Mouse (Mus musculus) brain, embryonic 14.5 days (tissue): ENCODE measurements around the gene Ssr3. TPM values are rescaled to one million over a fixed set of nuclear protein-coding genes. Genes with fewer than 3 reads are reported as not detected.
A peak's percentile ranks its signal among the peaks of the same experiment; 100 is the strongest.

ENCODE experiments used
- DNase-seq: peaks from one replicate; pipeline ENCODE4 v3.0.0-alpha.2; 2011; ENCODE audit warnings: low read depth
- CTCF ChIP-seq: fragments of 200-500 bp; IDR thresholded peaks from 2 replicates; pipeline ENCODE4 v1.5.1; 2012; ENCODE audit warnings: inconsistent platforms, mild to moderate bottlenecking, moderate library complexity, borderline replicate concordance; ENCODE audit not compliant: insufficient read depth, insufficient read length; ENCODE audit errors: extremely low read depth
- POLR2A ChIP-seq: fragments of 200-500 bp; IDR thresholded peaks from 2 replicates; pipeline ENCODE4 v1.6.1; 2012; ENCODE audit warnings: mild to moderate bottlenecking, inconsistent platforms, borderline replicate concordance; ENCODE audit not compliant: poor library complexity, insufficient read depth, insufficient read length, severe bottlenecking; ENCODE audit errors: extremely low read depth
- polyA plus RNA-seq: library from polyadenylated mRNA; depleted of rRNA; stranded (reverse); fragments of >200 nt; gene quantifications from 2 replicates; pipeline ENCODE4 v1.2.3, GENCODE M21; 2012; rRNA removed

Ssr3 gene
- polyA plus RNA-seq, result 125 and 138 TPM in 2 replicates

DNA sequence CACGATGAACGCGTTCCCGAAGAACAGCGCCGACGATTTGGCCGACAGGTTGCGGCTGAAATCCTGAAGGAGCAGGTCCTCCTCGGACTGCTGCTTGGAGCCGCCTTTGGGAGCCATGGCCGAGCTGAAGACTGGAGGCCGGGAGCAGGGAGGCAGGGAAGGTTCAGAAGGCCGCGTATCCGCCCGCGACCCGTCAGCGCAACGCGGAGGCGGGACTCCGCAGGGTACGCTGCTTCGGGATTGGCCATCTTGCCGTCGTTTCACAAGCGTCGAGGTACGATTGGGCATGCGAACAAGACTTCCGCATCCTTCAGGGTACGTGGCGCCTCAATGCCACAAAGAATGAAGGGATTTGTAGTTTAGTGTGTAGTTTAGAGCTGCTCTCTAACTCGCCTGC lies at the start of gene Ssr3:
Gene Ssr3, minus strand, starts transcription at position 203 of the 397 bp plus-strand sequence.
- peak; percentile 99 for DNase-seq
- TF ChIP-seq POLR2A, result no peak; the same call in 1 of the 2 replicates
- TF ChIP-seq CTCF, result no peak

DNA sequence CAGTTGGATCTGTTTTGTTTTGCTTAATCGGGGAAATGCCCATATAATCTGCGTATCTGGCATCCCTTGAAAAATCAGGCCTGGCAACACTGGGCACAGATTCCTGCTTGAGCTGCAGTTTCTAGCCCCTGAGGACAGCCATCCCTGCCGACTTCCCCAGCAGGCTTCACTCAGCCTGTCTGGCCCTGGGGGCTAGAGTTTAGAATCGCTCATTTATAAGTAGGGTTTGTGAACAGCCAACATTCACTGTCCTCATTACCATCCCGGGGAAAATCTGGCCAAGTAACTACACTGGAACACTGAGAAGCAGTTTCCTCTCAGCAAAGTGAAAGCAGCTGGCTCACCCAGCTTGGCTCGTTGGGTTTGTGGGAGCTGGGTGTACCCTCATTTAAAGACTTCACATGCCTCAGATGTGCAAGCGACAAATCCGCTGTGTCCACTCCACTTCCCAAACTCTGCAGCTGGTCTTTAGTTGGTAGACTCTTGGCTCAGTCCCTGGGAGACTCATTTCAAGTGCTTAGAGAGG lies 49.2 kb upstream of the Ssr3 start:
- peak; percentile 88 for DNase-seq

DNA sequence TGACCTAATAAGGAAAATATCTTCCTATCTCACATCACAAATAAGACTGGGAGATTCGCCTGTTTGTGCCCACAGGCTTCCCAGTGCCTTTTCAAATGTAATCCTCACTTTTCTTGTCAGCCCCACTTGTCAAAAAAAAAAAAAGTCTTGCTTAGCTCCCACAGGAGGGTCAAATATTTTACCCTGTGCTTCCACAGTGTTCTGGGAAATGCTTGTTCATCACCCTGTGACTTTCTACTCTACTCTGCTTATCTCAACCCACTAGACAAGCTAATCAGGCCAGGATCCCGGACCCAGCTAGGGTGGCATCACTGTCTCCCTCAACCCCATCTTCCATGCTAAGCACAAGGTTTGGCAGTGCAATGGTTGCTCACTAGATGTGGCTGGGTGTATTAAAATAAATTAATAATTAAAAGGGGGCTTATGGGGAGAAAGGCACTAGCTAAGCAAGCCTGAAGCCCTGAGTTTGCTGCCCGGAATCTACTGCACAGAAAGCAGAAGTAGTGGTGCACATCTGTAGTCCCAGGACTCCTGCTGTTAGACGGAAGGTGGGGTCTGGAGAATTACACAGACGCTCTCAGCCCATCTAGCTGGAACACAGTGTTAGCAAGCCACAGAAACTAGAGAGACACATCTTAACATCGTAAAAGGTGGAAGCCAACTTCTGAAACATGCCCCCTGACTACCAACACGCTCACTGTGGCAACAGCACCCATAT lies 46.2 kb upstream of the Ssr3 start:
- TF ChIP-seq CTCF (no peak), POLR2A (no peak)
- no peak for DNase-seq

More for the DNA sequence above, 49.2 kb upstream of the Ssr3 start:
- TF ChIP-seq CTCF, result no peak
- TF ChIP-seq POLR2A, result no peak

DNA sequence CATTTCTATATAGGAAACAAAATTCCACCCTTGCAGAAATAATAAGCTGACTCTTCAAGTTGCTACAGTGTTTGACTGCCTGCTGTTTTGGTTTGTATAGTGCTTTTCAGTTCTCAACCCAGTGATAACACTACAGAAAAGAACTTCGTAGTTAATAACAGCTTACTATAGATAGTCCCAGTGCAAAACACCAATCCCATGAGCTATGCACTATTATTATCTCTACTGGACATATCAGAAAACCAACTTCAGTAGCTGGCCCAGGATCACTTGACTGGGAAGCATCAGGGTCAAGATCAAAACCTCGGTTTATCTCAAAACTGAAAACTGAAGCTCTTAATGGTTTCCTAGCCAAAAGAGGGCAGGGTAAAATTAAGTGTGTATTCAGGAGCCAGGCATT lies 43.4 kb upstream of the Ssr3 start:
- peak; percentile 47 for DNase-seq
- TF ChIP-seq POLR2A (no peak), CTCF (no peak)

DNA sequence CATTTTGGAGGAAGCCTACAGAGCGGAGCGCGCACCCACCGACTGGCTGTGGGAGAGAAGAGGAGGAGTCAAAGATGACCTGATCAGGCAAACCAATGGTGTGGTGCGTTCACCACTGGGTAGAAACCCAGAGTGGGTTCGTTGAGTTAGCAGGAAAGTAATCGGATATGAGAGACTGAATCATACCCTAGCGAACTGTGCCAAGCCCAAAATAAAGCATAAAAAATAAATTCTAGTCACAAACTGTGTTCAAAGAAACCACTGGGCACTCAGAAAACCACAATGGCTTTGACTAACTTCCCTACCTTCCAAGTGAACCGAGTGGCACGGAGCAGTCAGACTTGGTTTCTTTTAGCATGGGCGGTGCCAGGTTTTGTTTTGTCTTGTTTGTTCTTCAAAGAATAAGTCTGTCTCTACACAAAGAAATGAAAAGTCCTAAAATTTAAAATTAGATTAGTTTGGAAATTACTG lies 42.7 kb upstream of the Ssr3 start:
- no peak for TF ChIP-seq POLR2A
- TF ChIP-seq CTCF, result no peak
- DNase-seq, result no peak

DNA sequence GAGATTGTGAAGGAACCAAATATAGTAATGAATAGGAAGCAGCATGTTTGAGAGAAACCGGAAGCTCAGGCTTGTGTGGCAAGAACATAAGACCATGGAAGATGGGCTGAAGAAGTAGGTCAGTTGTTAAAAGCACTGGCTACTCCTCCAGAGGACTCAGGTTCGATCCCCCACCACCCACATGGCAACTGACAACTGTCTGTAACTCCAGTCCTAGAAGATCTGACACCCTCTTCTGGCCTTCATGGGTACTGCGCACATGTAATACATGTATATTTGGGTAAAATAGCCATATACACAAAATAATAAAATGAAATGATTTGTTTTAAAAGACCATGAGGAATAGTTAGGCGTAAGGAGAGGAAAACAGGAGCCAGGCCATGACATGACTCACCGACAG lies 39.8 kb upstream of the Ssr3 start:
- TF ChIP-seq CTCF (0 out of 2 replicates have a peak, but pooled peaks have one; percentile 21), POLR2A (no peak)
- no peak for DNase-seq

DNA sequence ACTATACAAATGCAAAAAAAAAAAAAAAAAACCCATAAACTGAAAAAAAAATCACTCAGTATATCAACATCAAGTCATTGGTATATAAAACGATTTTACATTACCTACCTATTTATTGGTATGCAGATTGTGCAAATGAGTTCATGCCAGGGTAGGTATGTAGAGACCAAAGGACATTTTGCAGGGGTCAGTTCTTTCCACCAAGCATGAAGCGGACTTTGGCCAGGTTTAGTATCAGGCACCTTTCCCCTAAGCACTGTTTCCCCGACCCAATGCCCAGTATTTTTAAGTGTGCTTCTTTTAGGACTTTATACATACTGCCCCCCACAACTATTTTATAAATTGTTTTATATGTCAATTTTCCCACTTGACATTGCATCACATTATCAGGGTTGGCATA lies 27.3 kb upstream of the Ssr3 start:
- DNase-seq, result no peak
- TF ChIP-seq POLR2A (no peak), CTCF (no peak)

DNA sequence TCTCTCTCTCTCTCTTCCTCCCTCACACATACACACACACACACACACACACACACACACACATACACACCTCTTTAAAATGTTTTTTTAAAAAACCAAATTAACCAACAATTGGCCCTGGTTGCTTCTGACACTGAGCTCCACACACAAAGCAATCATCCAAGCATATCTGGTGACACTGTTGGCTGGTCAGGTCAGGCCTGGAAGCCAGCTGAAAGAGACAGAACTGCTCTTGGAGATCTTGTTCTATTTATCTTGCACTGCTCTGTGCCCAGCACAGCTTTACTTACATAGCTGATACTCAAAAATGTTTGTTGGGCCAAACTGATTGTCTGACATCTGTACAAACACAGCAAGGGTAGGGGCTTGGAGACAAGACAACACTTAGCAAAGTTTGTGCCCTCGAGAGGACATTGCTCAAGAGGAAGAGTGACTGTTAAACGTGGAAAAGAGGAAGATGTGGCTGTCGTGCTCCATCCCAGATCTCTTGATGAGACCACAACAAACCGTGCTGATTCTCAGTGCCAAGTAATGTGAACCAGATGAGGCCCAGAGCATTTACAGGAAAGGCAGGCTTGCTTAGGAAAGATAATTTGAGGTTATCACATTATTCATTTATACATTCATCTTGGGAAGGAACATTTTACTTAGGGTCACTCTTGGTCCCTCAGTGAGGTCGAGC lies 25.6 kb upstream of the Ssr3 start:
- TF ChIP-seq CTCF (no peak), POLR2A (no peak)
- no peak for DNase-seq

DNA sequence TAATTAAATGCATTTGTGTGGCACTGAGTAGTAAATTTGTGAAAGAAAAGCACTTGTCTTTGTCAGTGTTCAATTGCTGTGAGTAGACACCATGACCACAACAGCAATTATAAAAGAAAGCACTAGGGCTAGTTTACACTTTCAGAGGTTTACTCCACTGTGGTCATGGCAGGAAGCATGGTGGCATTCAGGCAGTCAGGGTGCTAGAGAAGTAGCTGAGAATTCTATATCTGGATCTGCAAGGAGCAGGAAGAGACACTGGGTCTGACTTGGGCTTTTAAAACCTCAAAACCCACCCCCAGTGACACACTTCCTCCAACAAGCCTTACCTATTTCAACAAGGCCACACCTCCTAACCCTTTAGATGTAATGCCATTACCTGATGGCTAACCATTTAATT lies 24.1 kb upstream of the Ssr3 start:
- TF ChIP-seq CTCF, result no peak
- TF ChIP-seq POLR2A, result no peak
- DNase-seq, result no peak

DNA sequence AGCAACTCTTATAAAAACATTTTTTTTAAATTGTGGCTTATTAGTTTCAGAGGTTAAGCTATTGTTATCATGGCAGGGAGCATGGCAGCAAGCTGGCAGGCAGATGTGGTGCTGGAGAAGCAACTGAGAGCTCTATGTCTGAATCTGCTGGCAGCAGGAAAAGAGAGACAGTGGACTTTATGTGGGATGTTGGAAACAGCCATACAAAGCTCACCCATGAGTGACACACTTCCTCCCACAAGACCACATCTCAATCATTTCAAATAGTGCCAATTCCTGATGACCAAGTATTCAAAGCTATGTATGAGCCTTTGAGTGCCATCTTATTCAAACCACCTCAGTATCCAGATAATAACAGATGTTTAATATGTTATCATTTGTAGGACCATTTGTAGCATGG lies 15.5 kb upstream of the Ssr3 start:
- no peak for DNase-seq

DNA sequence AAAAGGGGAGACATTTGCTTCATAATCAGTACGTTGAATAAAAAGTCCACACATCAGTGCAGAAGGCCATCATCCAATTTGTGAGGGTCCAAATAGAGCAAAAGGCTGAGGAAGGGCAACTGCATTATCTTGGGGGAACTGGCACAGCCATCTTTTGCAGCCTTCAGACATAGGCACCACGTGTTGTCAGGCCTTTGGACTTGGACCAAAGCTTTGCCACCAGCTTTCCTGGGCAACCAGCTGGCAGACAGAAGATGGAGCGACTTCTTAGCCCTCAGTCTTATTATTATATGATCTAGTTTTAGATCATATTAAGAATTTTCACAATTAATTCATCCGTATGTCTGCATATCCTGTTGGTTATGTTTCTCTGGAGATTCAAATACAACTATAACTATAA lies 13.4 kb upstream of the Ssr3 start:
- TF ChIP-seq POLR2A (no peak), CTCF (no peak)
- peak; percentile 43 for DNase-seq

More for the DNA sequence above, 15.5 kb upstream of the Ssr3 start:
- TF ChIP-seq POLR2A (no peak), CTCF (no peak)

DNA sequence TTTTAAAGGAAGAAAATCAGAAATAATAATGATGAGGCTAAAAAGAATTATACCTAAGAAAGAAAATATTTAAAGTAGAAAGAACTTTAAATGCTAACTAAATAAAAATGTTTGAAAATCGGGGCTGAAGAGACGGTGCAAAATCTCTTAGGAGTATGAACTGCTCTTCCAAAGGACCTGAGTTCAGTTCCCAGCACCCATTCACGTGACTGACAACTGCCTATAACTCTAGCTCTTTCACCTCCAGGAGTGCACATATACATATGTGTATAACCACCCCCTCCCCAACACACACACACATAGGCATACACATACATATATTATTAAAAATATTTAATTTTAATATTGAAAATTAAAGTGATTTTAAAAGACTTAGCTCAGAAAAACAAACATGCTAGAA lies 5.1 kb upstream of the Ssr3 start:
- TF ChIP-seq POLR2A (no peak), CTCF (no peak)
- DNase-seq, result no peak
